Mouse (Mus musculus): Measurements from ENCODE around the gene B4gat1. TPM values are rescaled to one million over a fixed set of nuclear protein-coding genes. Genes with fewer than 3 reads are reported as not detected.

The B4gat1 gene
- polyA plus RNA-seq, 1 experiment: 38.0 TPM

DNA sequence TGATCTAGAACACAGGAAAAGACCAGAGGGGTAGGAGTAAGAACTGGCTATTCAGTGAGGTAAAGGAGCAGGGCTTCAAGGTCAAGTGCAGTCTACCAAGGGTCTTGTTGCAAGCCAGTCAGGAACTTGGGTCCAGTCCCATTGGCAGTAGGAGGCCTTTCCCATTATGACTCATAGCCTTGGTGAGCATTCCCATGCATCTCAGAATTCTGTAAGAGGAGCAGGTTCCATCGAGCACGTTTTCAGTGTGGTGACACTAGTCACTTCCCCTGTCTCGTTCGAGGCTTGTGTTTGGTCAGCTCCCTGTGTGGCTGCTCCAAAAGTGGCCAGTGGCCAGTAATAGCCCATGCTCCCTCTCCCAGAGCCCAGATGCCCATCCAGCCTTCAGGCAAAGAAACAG is 6.9 kb downstream of the B4gat1 start:
- no peak for TF ChIP-seq POLR2A (IDR thresholded peaks at IDR 0.05; ENCODE audit: borderline replicate concordance, extremely low read depth, low read depth, low read length)
- no peak for TF ChIP-seq CTCF (IDR thresholded peaks at IDR 0.05; ENCODE audit: insufficient read depth, low read length)
- Histone ChIP-seq H3K4me3 (replicated peaks; ENCODE audit: extremely low read depth, low read depth, low read length) (no peak overlapping the region), H3K4me1 (ENCODE audit: control insufficient read depth, insufficient read depth, low read length) (peaks cover 6% of the 10 kb centered on the region)
- DNase-seq: no peak
- WGBS: 67% methylated on average over 4 of the region's 4 CpGs

DNA sequence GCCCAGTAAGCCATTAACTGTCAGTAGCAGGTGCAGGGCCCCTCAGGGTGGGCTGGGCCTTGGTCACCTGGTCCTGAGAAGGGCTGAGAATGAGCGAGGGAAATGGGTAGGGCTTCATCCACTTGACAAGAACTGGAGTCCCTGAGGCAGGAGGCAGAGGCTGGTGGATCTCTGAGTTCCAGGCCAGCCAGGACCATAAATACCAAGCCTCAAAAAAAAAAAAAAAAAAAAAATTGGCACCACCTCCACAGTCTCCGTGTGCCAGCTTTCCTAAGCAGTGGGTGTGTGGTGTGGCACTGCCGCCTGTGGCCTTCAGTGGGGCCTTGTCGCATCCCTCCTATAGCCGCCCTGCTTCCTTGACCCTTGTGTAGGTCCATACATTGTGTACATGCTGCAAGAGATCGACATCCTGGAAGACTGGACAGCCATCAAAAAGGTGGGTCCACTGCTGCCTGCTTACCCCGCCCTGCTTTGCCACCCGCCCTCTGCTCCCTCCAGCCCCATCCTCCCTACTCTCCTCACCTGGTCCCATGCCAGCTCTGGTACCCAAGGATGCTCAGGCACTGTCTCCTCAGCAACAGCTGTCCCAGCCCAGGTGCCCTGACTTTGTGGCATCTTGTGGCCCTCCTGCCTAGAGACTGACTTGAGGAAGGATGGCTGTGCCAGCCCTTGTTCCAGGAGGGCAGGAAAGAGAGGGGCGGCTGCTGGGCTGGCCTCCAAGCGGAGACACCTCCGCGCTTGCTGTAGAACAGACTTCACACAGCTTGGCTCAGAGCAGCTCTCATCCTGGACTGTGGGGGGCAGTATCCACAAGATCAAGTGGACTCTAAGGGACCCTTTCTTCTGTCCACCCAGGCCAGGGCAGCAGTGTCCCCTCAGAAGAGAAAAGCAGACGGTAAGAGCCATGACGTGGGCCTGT is 9.8 kb downstream of the B4gat1 start:
- TF ChIP-seq POLR2A (IDR thresholded peaks at IDR 0.05; ENCODE audit: borderline replicate concordance, extremely low read depth, low read depth, low read length) (no peak), CTCF (IDR thresholded peaks at IDR 0.05; ENCODE audit: insufficient read depth, low read length) (no peak)
- no peak for DNase-seq
- 85% methylated on average over 14 of the region's 14 CpGs for WGBS
- Histone ChIP-seq H3K4me3 (replicated peaks; ENCODE audit: extremely low read depth, low read depth, low read length) (no peak overlapping the region), H3K4me1 (ENCODE audit: control insufficient read depth, insufficient read depth, low read length) (peaks cover 3% of the 10 kb centered on the region; the same call in 1 of the 2 replicates)

DNA sequence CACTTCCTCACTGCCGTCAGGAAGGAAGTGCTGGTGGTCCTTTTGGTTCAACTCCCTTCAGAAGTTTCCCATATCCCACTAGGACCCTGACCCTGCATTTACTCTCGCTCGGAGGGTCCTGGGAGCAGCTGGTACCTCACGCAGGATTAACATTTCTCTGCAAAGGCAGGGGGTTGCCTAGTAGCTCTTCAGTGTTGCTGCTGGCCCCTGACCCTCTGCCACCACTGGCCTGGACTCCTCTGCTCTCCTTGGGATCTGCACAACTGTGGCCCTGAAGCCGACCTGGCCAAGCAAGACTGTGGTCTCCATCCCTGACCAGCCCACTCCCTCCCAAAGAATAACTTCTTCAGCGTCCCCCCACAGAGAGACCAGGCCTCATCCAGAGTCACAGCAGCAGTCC is 10.7 kb downstream of the B4gat1 start:
- TF ChIP-seq POLR2A (IDR thresholded peaks at IDR 0.05; ENCODE audit: borderline replicate concordance, extremely low read depth, low read depth, low read length) (no peak), CTCF (IDR thresholded peaks at IDR 0.05; ENCODE audit: insufficient read depth, low read length) (no peak)
- no peak overlapping the region for H3K4me3 ChIP-seq (replicated peaks; ENCODE audit: extremely low read depth, low read depth, low read length)
- no peak for DNase-seq
- 90% methylated on average over 6 of the region's 6 CpGs for WGBS
- peaks cover 3% of the 10 kb centered on the region; the same call in 1 of the 2 replicates for H3K4me1 ChIP-seq (ENCODE audit: control insufficient read depth, insufficient read depth, low read length)

DNA sequence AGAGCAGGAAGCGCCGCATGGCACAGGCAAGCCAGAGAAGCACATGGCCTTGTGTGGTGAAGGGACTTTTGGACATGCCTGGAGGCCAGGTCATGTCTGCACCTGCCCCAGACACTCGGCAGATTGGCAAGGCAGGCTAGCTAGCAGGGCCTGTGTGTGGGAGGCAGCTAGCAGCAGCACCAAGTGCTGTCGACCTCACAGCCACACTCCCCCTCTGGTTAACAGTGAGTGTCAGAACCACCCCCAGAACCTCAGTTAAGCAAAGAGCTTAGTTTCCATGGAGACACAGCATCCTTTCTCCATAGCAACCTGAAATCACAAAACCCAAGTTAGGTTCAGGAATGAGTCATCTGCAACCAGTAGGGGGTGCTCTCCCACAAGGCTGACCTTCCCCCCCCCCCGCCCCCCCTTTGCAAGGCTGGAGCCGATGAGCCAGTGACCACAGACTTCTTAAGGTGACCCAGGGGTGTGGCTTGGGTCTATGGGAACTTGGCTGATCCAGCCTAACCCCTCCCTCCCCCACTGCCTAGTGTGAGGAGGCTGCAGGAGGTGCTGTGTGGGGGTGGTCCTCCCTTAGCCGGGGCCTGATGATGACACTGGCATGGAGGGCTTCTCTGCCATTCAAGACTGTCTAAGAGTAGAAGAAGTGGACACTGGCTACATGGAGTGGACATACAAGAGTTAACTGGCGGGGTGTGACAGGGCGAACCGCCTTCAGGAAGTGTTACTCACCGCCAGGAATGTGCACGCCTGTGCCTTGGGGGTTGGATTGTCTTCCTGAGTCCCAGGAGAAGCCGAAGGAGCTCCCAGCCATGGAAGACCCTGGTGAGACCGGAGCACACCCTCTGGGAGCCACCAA is 11.7 kb downstream of the B4gat1 start, which contains the start of gene Rin1:
Rin1 (plus strand) TSS at position 435 of the 859 bp plus-strand sequence.
- H3K4me3 ChIP-seq (replicated peaks; ENCODE audit: extremely low read depth, low read depth, low read length): peak within 1 kb of the TSS; percentile 50
- H3K4me1 ChIP-seq (ENCODE audit: control insufficient read depth, insufficient read depth, low read length): peaks cover 3% of the 10 kb centered on the region; the same call in 1 of the 2 replicates
- 0 out of 2 replicates have a peak, but pooled peaks have one; percentile 6 for TF ChIP-seq CTCF (IDR thresholded peaks at IDR 0.05; ENCODE audit: insufficient read depth, low read length)
- 0 out of 2 replicates have a peak, but pooled peaks have one; percentile 34 for TF ChIP-seq POLR2A (IDR thresholded peaks at IDR 0.05; ENCODE audit: borderline replicate concordance, extremely low read depth, low read depth, low read length)
- WGBS: 19% methylated on average over 14 of the region's 14 CpGs
- DNase-seq: peak; percentile 62

DNA sequence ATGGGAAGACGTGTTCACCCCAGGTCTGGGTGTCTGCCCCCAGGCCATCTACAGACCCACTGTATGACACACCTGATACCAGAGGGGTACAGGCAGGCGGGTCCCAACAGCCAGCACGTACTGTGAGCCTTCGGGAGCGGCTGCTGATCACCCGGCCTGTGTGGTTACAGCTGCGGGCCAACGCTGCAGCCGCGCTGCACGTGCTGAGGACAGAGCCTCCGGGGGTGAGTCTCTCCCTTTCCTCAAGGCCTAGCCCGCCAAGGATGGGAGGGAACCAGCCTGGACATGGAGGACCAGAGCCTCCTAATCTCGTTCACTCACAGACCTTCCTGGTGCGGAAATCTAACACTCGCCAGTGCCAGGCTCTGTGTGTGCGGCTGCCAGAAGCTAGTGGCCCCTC is 12.4 kb downstream of the B4gat1 start:
- peak overlapping the region; percentile 39 for H3K4me3 ChIP-seq (replicated peaks; ENCODE audit: extremely low read depth, low read depth, low read length)
- TF ChIP-seq CTCF (IDR thresholded peaks at IDR 0.05; ENCODE audit: insufficient read depth, low read length) (no peak), POLR2A (IDR thresholded peaks at IDR 0.05; ENCODE audit: borderline replicate concordance, extremely low read depth, low read depth, low read length) (no peak)
- WGBS: 10% methylated on average over 17 of the region's 17 CpGs
- H3K4me1 ChIP-seq (ENCODE audit: control insufficient read depth, insufficient read depth, low read length): peaks cover 3% of the 10 kb centered on the region; the same call in 1 of the 2 replicates
- DNase-seq: peak; percentile 39

DNA sequence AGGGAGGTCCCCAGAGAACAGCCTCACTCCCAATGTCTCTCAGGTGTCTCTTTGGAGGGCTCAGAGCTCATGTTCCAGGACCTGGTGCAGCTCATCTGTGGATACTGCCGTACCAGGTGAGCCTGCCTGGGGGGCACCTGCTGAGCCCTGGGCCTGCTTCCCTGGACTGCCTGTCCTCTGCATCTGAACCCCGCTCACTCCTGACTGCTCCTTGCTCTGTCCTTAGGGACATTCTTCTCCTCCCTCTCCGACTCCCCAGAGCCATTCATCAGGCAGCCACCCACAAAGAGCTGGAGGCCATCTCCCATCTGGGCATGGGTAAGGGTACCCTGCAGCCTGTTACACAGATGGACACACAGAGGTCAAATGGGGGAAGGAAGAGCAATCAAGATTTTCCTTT is 12.9 kb downstream of the B4gat1 start:
- H3K4me3 ChIP-seq (replicated peaks; ENCODE audit: extremely low read depth, low read depth, low read length): no peak overlapping the region
- no peak for TF ChIP-seq CTCF (IDR thresholded peaks at IDR 0.05; ENCODE audit: insufficient read depth, low read length)
- TF ChIP-seq POLR2A (IDR thresholded peaks at IDR 0.05; ENCODE audit: borderline replicate concordance, extremely low read depth, low read depth, low read length): no peak
- WGBS: 70% methylated on average over 3 of the region's 3 CpGs

DNA sequence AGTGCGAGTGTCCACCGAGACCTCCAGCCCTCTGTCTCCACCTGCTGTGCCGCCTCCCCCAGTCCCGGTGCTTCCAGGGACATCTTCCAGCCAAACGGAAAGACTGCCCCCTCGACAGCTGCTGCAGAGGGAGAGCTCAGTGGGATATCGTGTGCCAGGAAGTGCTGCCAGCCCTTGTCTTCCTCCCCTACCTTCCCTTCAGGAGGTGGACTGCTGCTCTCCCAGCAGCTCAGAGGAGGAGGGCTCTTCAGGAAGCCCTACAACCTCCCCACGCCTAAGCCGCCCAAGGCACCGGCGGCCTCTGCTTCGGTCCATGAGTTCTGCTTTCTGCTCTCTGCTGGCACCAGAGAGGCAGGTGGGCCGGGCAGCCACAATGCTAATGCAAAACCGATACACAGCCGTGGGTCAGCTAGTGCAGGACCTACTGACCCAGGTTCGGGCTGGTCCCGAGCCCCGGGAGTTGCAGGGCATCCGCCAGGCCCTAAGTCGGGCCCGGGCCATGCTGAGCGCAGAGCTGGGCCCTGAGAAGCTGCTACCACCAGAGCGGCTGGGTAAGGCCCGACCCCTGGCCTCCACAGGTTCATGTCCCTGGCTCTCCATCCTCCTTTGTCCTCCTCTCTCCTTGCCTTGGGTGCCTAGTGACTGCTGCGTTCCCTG is 13.7 kb downstream of the B4gat1 start:
- WGBS: 54% methylated on average over 25 of the region's 25 CpGs
- TF ChIP-seq CTCF (IDR thresholded peaks at IDR 0.05; ENCODE audit: insufficient read depth, low read length): no peak
- TF ChIP-seq POLR2A (IDR thresholded peaks at IDR 0.05; ENCODE audit: borderline replicate concordance, extremely low read depth, low read depth, low read length): no peak
- DNase-seq: no peak
- H3K4me1 ChIP-seq (ENCODE audit: control insufficient read depth, insufficient read depth, low read length): peaks cover 3% of the 10 kb centered on the region; the same call in 1 of the 2 replicates
- no peak overlapping the region for H3K4me3 ChIP-seq (replicated peaks; ENCODE audit: extremely low read depth, low read depth, low read length)

More for the DNA sequence above, 12.9 kb downstream of the B4gat1 start:
- no peak for DNase-seq
- peaks cover 3% of the 10 kb centered on the region; the same call in 1 of the 2 replicates for H3K4me1 ChIP-seq (ENCODE audit: control insufficient read depth, insufficient read depth, low read length)

DNA sequence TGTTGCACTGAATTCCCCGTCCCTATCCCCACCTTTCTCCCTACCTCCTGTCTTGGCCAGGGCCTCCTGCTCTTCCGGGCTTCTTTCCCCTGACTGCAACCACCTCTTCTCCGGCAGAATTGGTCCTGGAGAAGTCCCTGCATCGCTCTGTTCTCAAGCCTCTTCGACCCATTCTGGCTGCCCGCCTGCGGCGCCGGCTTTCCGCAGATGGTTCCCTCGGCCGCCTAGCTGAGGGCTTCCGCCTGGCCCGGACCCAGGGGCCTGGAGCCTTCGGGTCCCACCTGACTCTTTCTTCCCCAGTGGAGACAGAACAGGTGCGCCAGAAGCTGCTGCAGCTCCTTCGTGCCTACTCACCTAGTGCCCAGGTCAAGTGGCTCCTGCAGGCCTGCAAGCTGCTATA is 14.2 kb downstream of the B4gat1 start:
- WGBS: 82% methylated on average over 17 of the region's 17 CpGs
- Histone ChIP-seq H3K4me1 (ENCODE audit: control insufficient read depth, insufficient read depth, low read length) (peaks cover 3% of the 10 kb centered on the region; the same call in 1 of the 2 replicates), H3K4me3 (replicated peaks; ENCODE audit: extremely low read depth, low read depth, low read length) (no peak overlapping the region)
- TF ChIP-seq POLR2A (IDR thresholded peaks at IDR 0.05; ENCODE audit: borderline replicate concordance, extremely low read depth, low read depth, low read length): no peak
- no peak for TF ChIP-seq CTCF (IDR thresholded peaks at IDR 0.05; ENCODE audit: insufficient read depth, low read length)
- DNase-seq: no peak

Measured in lung, adult 2 months (tissue).